Mouse (Mus musculus) CH12.LX (cell line): ENCODE measurements around the gene Lrrc26. TPM values are rescaled to one million over a fixed set of nuclear protein-coding genes. Genes with fewer than 3 reads are reported as not detected.

Experiments used
- DNase-seq: peaks from one replicate; pipeline ENCODE4 v3.0.0-alpha.2; 2013; ENCODE audit errors: extremely low read depth
- H3K27ac ChIP-seq: 2 replicates; pipeline ENCODE4 v1.5.1; 2012; ENCODE audit warnings: low read depth, mild to moderate bottlenecking, control low read depth, moderate library complexity; ENCODE audit not compliant: insufficient read depth
- H3K27me3 ChIP-seq: replicated peaks from 2 replicates; pipeline ENCODE3; 2012; ENCODE audit warnings: inconsistent platforms
- H3K36me3 ChIP-seq, 2 experiments: replicated peaks in 1 of 2; 2 replicates each; pipeline versions ENCODE3 to v1.6.1; 2012; ENCODE audit warnings: inconsistent platforms in 1 of 2, low read length in 1 of 2, mild to moderate bottlenecking in 1 of 2, mixed read lengths in 1 of 2, moderate library complexity in 1 of 2; ENCODE audit not compliant: control insufficient read depth in 1 of 2, insufficient read depth in 1 of 2
- H3K4me1 ChIP-seq, 2 experiments: 2 replicates each; pipeline ENCODE4 v1.6.1; 2012; ENCODE audit warnings: inconsistent platforms in 1 of 2, moderate library complexity in 1 of 2; ENCODE audit not compliant: insufficient read depth in 2 of 2, control insufficient read depth in 1 of 2
- H3K4me2 ChIP-seq: 2 replicates; pipeline ENCODE4 v1.6.1; 2012; ENCODE audit warnings: low read depth, mild to moderate bottlenecking, control low read depth; ENCODE audit not compliant: poor library complexity, insufficient read depth, severe bottlenecking
- H3K4me3 ChIP-seq, 3 experiments: fragments of 150-350 bp in 1 of 3; sonication (generic) in 1 of 3; replicated peaks in 1 of 3; 2 replicates each; pipeline versions ENCODE3 to v1.5.1; 2011 to 2012; ENCODE audit warnings: low read depth in 2 of 3, low read length in 2 of 3, mild to moderate bottlenecking in 2 of 3, moderate library complexity in 2 of 3, control low read depth in 1 of 3, improper control_type of control experiment in 1 of 3, inconsistent platforms in 1 of 3, mixed read lengths in 1 of 3; ENCODE audit not compliant: poor library complexity in 1 of 3
- H3K79me2 ChIP-seq: replicated peaks from 2 replicates; pipeline ENCODE4 v1.6.1; 2012; ENCODE audit warnings: mild to moderate bottlenecking, moderate library complexity; ENCODE audit not compliant: control insufficient read depth, poor library complexity, insufficient read depth, severe bottlenecking; ENCODE audit errors: extremely low read depth
- H3K9ac ChIP-seq: 2 replicates; pipeline ENCODE4 v1.6.1; 2012; ENCODE audit warnings: low read depth, mild to moderate bottlenecking, control low read depth, moderate library complexity; ENCODE audit not compliant: insufficient read depth
- H3K9me3 ChIP-seq: replicated peaks from 2 replicates; pipeline ENCODE3; 2012; ENCODE audit warnings: low read length, inconsistent platforms, mixed read lengths
- CHD1 ChIP-seq: IDR thresholded peaks from 2 replicates; pipeline ENCODE4 v1.6.1; 2012; ENCODE audit warnings: low read depth, low read length, improper control_type of control experiment, inconsistent platforms
- CHD2 ChIP-seq: IDR thresholded peaks from 2 replicates; pipeline ENCODE4 v1.6.1; 2011; ENCODE audit warnings: low read length, improper control_type of control experiment
- E2F4 ChIP-seq: IDR thresholded peaks from 2 replicates; pipeline ENCODE4 v1.6.1; 2011; ENCODE audit warnings: low read depth, low read length, improper control_type of control experiment; ENCODE audit not compliant: insufficient replicate concordance
- EP300 ChIP-seq: IDR thresholded peaks from 2 replicates; pipeline ENCODE4 v1.6.1; 2011; ENCODE audit warnings: low read length, improper control_type of control experiment
- ETS1 ChIP-seq: conservative IDR thresholded peaks from 2 replicates; pipeline ENCODE4 v1.6.1; 2012; ENCODE audit warnings: low read depth, mild to moderate bottlenecking, inconsistent platforms, low read length, improper control_type of control experiment, moderate library complexity
- MAFK ChIP-seq: IDR thresholded peaks from 2 replicates; pipeline ENCODE4 v1.6.1; 2011; ENCODE audit warnings: low read length, improper control_type of control experiment; ENCODE audit not compliant: insufficient replicate concordance
- MAX ChIP-seq: IDR thresholded peaks from 2 replicates; pipeline ENCODE4 v1.6.1; 2011; ENCODE audit warnings: low read length, improper control_type of control experiment
- PAX5 ChIP-seq: IDR thresholded peaks from 2 replicates; pipeline ENCODE4 v1.6.1; 2012; ENCODE audit warnings: low read length, inconsistent platforms, mixed read lengths
- POLR2A ChIP-seq: IDR thresholded peaks from 2 replicates; pipeline ENCODE4 v1.6.1; 2011; ENCODE audit warnings: low read depth, mild to moderate bottlenecking, improper control_type of control experiment, low read length
- USF2 ChIP-seq: conservative IDR thresholded peaks from 2 replicates; pipeline ENCODE4 v1.6.1; 2011; ENCODE audit warnings: low read depth, low read length, improper control_type of control experiment
- ZC3H11A ChIP-seq: IDR thresholded peaks from 2 replicates; pipeline ENCODE4 v1.6.1; 2012; ENCODE audit warnings: low read depth, mild to moderate bottlenecking, inconsistent platforms, low read length, improper control_type of control experiment
- ZNF384 ChIP-seq: IDR thresholded peaks from 2 replicates; pipeline ENCODE4 v1.6.1; 2012; ENCODE audit warnings: low read depth, low read length, improper control_type of control experiment, inconsistent platforms
- dilution Hi-C: fragments of 300-500 bp; cut with MboI; formaldehyde crosslinking; loops from 2 replicates; pipeline ENCODE4 v1.14.3; 2020; ENCODE audit warnings: low sequenced_read_pairs; ENCODE audit not compliant: extremely low pct_unique_long_range_greater_than_20kb, extremely low pct_ligation_motif_present
- in situ Hi-C: fragments of 300-500 bp; cut with MboI; formaldehyde crosslinking; loops from 3 replicates; pipeline ENCODE4 v1.14.3; 2019; ENCODE audit warnings: low sequenced_read_pairs, low pct_ligation_motif_present, low pct_unique_long_range_greater_than_20kb, mixed read lengths
- polyA plus RNA-seq: library from polyadenylated mRNA; unstranded; fragments of >175 nt; gene quantifications from 2 replicates; pipeline ENCODE4 v1.2.1, GENCODE M21; 2012; ENCODE audit warnings: low read depth; ENCODE audit not compliant: insufficient read length
- total RNA-seq, 2 experiments: library from RNA; depleted of rRNA; stranded (reverse); fragments of 300-350 nt in 1 of 2; fragments of >200 nt in 1 of 2; gene quantifications; 2 replicates each; pipeline ENCODE4 v1.2.3; 2012 to 2014

Gene Lrrc26
- total and polyA plus RNA-seq, 3 experiments = not detected

- Histone ChIP-seq H3K27ac (no peak within 1 kb of the TSS), H3K27me3 (peaks cover 63% of the 10 kb centered on the region), H3K4me1 (peaks cover 4 to 5% of the 10 kb centered on the region in 2 experiments; a peak in 3 of 4 replicates), H3K79me2 (no peaks in the 10 kb centered on the region), H3K9ac (no peak within 1 kb of the TSS), H3K9me3 (peaks cover 5% of the 10 kb centered on the region), H3K4me3 (no peak within 1 kb of the TSS), H3K36me3 (no peaks in the 10 kb centered on the region), H3K4me2 (no peak within 1 kb of the TSS)
- TF ChIP-seq POLR2A = no peak
- no peak for TF ChIP-seq EP300
- no peak for TF ChIP-seq USF2
- no peak for TF ChIP-seq ZC3H11A
- DNase-seq = no peak
- dilution Hi-C loops = no loop called here
- in situ Hi-C loops = no loop called here
Measured at GRCm38 (mm10) chr2:25318971-25319773, 29.5 kb downstream of the Lrrc26 start, which contains the start of gene Grin1. Gene Grin1 (minus strand): TSS chr2:25319187.

DNA sequence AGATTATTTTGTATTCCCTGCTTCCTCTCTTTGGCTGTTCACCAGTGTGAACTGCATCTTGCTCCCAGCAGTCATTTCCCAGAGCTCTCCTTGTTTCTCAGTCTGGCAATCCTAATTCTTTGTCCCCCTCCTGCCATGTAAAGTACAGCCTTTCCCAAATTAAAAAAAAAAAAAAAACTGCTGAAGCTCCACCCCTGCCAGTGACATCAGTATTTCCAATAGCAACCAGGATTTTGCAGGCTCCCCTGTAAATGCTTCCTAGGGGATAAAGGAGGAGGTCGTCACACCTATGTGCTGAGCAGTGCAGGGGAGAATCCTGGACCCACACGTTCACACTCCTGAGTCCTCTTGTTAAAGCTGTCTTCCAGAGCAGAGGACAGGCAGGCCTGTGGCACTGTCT lies 30.4 kb downstream of the Lrrc26 start:
- dilution Hi-C loops = no loop called here
- TF ChIP-seq POLR2A (no peak), ZNF384 (peak; percentile 27; the same call in 1 of the 2 replicates)

DNA sequence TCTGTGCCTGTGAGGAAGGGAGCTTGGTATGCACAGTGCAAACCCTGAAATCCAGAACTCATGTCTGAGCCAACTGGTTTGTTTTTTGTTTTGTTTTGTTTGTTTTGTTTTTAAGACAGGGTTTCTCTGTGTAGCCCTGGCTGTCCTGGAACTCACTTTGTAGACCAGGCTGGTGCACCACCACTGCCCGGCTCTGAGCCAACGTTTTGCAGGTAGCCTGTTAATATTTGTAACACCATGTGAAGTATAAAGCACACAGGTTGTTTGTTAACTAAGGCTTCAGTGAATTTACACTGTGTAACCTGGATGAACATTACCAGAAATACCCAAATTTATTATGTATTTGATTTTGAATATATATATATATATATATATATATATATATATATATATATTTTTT lies 36.3 kb downstream of the Lrrc26 start:
- no peaks in the 10 kb centered on the region for H3K79me2 ChIP-seq
- no peak overlapping the region for H3K9ac ChIP-seq
- H3K4me1 ChIP-seq = peaks cover 0 to 1% of the 10 kb centered on the region in 2 experiments; a peak in 2 of 4 replicates
- H3K4me3 ChIP-seq = no peak overlapping the region
- H3K27ac ChIP-seq = no peak overlapping the region
- H3K9me3 ChIP-seq = peaks cover 3% of the 10 kb centered on the region
- in situ Hi-C loops = no loop called here
- no peaks in the 10 kb centered on the region for H3K36me3 ChIP-seq
- dilution Hi-C loops = no loop called here
- H3K27me3 ChIP-seq = peaks cover 31% of the 10 kb centered on the region
- TF ChIP-seq USF2 (no peak), ETS1 (no peak), MAFK (no peak), ZNF384 (no peak), E2F4 (no peak), MAX (no peak), CHD2 (no peak), CHD1 (no peak), PAX5 (no peak)
- no peak overlapping the region for H3K4me2 ChIP-seq
- no peak for DNase-seq

More for the DNA sequence above, 30.4 kb downstream of the Lrrc26 start:
- Histone ChIP-seq H3K9ac (no peak overlapping the region), H3K36me3 (no peaks in the 10 kb centered on the region), H3K4me1 (peaks cover 4 to 5% of the 10 kb centered on the region in 2 experiments; a peak in 3 of 4 replicates), H3K27me3 (peaks cover 63% of the 10 kb centered on the region), H3K79me2 (no peaks in the 10 kb centered on the region), H3K27ac (no peak overlapping the region), H3K4me3 (no peak overlapping the region), H3K4me2 (no peak overlapping the region), H3K9me3 (peaks cover 5% of the 10 kb centered on the region)
- no peak for DNase-seq
- in situ Hi-C loops = no loop called here
